Mouse (Mus musculus) C2C12 (cell line): ENCODE measurements around the gene Vdr.
A peak's percentile ranks its signal among the peaks of the same experiment; 100 is the strongest.

ENCODE experiments used
- CEBPB ChIP-seq: IDR thresholded peaks from one replicate; pipeline ENCODE4 v1.6.1; 2011; ENCODE audit warnings: low read depth, mild to moderate bottlenecking, control low read depth, moderate library complexity
- CTCF ChIP-seq: IDR thresholded peaks from one replicate; pipeline ENCODE4 v1.5.1; 2011; ENCODE audit not compliant: control insufficient read depth, insufficient read depth, insufficient read length
- FOSL1 ChIP-seq: IDR thresholded peaks from one replicate; pipeline ENCODE4 v1.8.0; 2011; ENCODE audit warnings: mild to moderate bottlenecking, low read length; ENCODE audit not compliant: poor library complexity, insufficient read depth, severe bottlenecking
- MAX ChIP-seq: IDR thresholded peaks from one replicate; pipeline ENCODE4 v1.6.1; 2011; ENCODE audit warnings: mild to moderate bottlenecking, control low read depth
- MYOG ChIP-seq: IDR thresholded peaks from one replicate; pipeline ENCODE4 v1.6.1; 2011; ENCODE audit not compliant: control insufficient read depth, insufficient read length; ENCODE audit errors: extremely low read depth
- USF1 ChIP-seq: IDR thresholded peaks from one replicate; pipeline ENCODE4 v1.6.1; 2011; ENCODE audit warnings: low read depth, mild to moderate bottlenecking, control low read depth, moderate library complexity

DNA sequence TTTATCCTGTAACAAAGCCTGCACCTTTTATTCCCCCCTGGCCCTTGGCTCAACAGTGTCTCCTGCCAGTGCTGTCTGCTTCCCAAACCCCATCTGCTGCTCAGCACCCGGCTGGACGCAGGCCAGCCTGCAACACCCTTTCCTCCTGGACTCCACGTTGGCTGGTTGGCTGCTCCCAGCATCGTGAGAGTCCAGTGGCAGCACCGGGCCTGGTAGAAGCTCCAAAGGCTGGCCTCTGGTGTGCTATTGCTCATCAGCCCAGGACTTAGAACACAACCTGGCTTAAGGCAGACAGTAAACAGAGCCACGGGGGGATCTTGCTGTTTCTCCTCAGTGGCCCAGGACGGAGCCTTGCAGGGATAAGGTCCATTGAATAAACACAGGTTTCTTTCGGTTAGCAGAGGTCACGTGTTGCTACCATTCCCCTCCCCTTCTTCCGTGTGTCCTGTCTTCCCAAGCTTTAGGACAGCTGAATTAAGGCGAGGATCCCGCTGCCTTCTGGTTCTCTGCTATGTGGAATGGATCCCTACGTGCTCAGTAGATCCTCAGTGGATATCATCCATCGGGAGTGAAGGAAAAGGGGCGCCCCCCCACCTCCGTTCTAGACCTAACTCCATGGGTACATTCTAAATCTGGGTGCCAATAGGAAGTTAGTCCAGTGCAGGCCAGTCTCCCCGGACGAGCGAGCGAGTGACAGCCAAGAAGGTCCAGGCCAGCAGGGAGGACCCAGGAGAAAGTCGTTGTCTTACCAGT, 96.8 kb downstream of the Vdr start:
- TF ChIP-seq MAX (no peak), CTCF (no peak), USF1 (peak; percentile 9), MYOG (no peak), FOSL1 (no peak), CEBPB (no peak)
